Mouse (Mus musculus) left cerebral cortex, postnatal 10 days (tissue): ENCODE data around the gene Irgq. TPM values are rescaled to one million over a fixed set of nuclear protein-coding genes. Genes with fewer than 3 reads are reported as not detected.

ENCODE experiments used
- DNase-seq, 2 experiments: peaks; one replicate each; pipeline ENCODE4 v3.0.0; 2021 to 2022; ENCODE audit warnings: low spot score in 2 of 2, mixed read lengths in 1 of 2; ENCODE audit errors: extremely low spot score in 1 of 2
- intact Hi-C: fragments of 180-260 bp; cut with DNase I; formaldehyde crosslinking; loops from one replicate; pipeline ENCODE4 v1.15.1; 2025
- total RNA-seq, 2 experiments: library from RNA; stranded (reverse); gene quantifications; 2 replicates each; pipeline ENCODE4 v1.2.3; 2021

The Irgq gene
- total RNA-seq, 2 experiments from 2014 or later = 105 to 110 TPM

GRCm38 (mm10) chr7:24574224-24574796, 43.8 kb downstream of the Irgq start:
- intact Hi-C loops = no loop called here
- DNase-seq = no peak

DNA sequence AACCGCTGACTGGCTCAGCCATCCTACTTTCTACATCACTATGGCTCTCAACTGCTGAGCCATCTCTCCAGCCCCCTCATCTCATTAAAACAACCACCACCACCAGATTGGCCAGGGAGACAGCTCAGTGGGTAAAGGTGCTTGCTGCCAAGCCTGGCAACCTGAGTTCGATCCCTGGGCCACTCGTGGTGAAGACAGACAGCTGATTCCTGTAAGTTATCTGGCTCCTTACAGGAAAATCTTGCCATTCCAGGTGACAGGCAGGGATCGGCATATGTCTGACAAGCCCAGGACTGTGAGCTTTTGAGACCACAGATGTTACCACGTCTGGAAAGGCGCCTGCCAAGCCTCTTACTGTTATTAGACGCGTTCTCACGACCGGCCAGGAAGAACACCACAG, 47.3 kb downstream of the Irgq start:
- intact Hi-C loops = no loop called here
- DNase-seq = no peak

DNA sequence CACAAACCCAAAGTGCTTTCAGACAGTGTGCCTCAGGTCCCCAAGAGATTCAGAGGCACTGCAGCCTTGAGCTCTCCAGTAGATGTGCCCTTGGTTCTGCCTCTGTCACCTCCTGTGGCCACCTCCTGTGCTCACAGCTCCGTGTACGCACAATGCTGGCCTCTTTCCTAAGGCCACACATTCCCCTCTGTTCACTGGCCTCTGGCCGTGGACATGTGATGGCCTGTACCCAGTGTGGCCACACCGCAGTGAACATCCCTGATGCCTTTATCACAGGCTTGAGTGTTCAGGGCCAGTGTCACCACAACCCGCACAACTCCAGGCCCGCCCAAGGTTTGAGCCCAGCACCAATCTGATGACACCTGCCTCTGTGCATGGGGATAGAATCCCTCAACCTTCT, 54.4 kb downstream of the Irgq start:
- no peak for DNase-seq
- intact Hi-C loops = no loop called here

- intact Hi-C loops = no loop called here
These were observed 55.5 kb downstream of the Irgq start for GRCm38 (mm10) chr7:24585995-24586394.

DNA sequence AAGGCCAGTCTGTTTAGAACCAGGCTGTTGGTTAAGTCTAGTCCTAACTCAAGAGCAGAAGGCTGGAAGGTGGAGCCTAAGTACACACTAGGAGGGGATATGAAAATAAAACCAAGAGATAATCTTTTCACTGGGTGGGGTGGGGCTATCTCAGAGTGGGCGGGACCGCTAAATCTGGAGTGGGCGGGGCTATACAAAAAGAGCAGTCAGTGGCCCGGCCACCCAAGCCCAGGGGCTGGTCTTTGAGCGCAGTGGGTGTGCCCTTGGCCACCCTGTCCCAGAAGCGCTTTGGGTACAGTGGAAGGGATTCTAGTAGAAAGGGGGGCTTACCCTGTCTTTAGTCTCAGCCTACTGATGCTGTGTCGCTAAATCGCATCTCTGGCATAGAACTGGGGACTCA, 56.3 kb downstream of the Irgq start:
- DNase-seq = no peak
- intact Hi-C loops = no loop called here

More at GRCm38 (mm10) chr7:24585995-24586394, 55.5 kb downstream of the Irgq start:
- peak in 1 of 2 experiments; percentile 51 for DNase-seq

DNA sequence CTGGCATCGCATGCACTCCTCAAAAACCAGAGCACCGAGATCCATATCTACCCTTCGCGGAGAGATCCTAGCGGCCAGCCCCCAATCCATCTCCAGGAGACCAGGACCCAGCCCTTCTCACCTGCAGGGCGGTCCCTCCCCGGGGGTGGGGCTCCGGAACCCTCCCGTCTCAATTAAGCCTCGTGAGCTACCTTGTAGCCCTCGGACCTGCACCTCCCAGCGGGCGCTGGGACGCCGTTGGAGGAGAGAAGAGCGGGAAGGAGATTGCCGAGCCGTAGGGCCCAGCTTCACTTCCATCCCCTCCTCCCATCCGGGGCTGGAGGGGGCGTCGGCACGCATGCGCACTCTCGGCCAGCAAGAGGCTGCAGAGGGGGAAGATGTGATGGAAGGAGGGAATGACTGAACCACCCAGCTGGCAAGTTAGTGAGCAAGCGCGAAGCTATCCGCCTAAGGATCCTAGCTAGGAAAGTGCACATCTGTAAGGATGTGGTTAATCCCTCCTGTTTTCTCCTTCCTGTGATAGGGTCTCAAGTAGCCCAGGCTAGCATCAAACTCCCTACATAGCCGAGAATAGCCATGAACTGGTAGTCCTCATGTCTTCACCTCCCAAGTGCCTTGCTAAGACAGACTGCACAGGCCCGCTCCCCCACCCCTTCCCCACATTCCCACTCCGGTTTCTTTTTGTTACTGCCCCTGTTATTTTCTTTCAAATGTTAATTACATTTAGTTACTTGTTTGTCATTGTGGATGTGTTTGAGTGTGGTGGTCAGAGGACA, 57.0 kb downstream of the Irgq start, which contains the start of the genes Ethe1 and Zfp575:
TSS of gene Ethe1 (plus strand) at position 214 of the 776 bp plus-strand sequence.
TSS of gene Zfp575 (minus strand) at position 312 of the 776 bp plus-strand sequence.
- peak; percentile 74 to 90 for DNase-seq
- intact Hi-C loops = no loop called here

Other genes with a start within 250 kb of the Irgq start
- gene Zfp61, start 229.5 kb upstream of the Irgq start, total RNA-seq = 10 to 100 TPM; 20.6 to 21.3 TPM
- 10 to 100 TPM; 14.8 to 16.0 TPM for gene Zfp94, start 214.0 kb upstream of the Irgq start, total RNA-seq
- gene Tescl, start 196.8 kb upstream of the Irgq start, total RNA-seq = not detected
- gene Lypd5, start 181.5 kb upstream of the Irgq start, total RNA-seq = under 1 TPM in 1 of 2 experiments, not detected in 1; 0.15 TPM
- under 1 TPM; 0.17 to 0.41 TPM for gene Kcnn4, start 160.4 kb upstream of the Irgq start, total RNA-seq
- gene Smg9, start 131.1 kb upstream of the Irgq start, total RNA-seq = 10 to 100 TPM; 34.1 to 39.1 TPM
- under 1 TPM in 1 of 2 experiments, not detected in 1; 0.20 TPM for gene Irgc1, start 78.4 kb upstream of the Irgq start, total RNA-seq
- gene Plaur, start 68.2 kb upstream of the Irgq start, total RNA-seq = 1 to 10 TPM in 1 of 2 experiments, under 1 TPM in 1; 0.85 to 1.4 TPM
- gene Cadm4, start 48.7 kb upstream of the Irgq start, total RNA-seq = 100 to 1,000 TPM; 305 to 320 TPM
- gene Zfp428, start 23.7 kb upstream of the Irgq start, total RNA-seq = 10 to 100 TPM; 61.9 to 67.5 TPM
- not detected for gene AC161166.1, start 18.2 kb upstream of the Irgq start, total RNA-seq
- not detected for gene Pinlyp, start 15.4 kb downstream of the Irgq start, total RNA-seq
- 10 to 100 TPM; 32.5 to 41.2 TPM for gene Xrcc1, start 15.6 kb downstream of the Irgq start, total RNA-seq
- 10 to 100 TPM; 11.9 to 13.0 TPM for gene Ethe1, start 56.9 kb downstream of the Irgq start, total RNA-seq
- 1 to 10 TPM; 7.7 to 8.3 TPM for gene Zfp575, start 57.0 kb downstream of the Irgq start, total RNA-seq
- under 1 TPM; 0.41 to 0.54 TPM for gene Phldb3, start 80.1 kb downstream of the Irgq start, total RNA-seq
- gene Lypd3, start 105.9 kb downstream of the Irgq start, total RNA-seq = under 1 TPM; 0.47 to 0.57 TPM
- not detected for gene Tex101, start 146.0 kb downstream of the Irgq start, total RNA-seq
- gene BC049730, start 178.6 kb downstream of the Irgq start, total RNA-seq = not detected
- not detected for gene Gm4763, start 196.2 kb downstream of the Irgq start, total RNA-seq
- gene Cd177, start 229.6 kb downstream of the Irgq start, total RNA-seq = not detected
- gene Ceacam10, start 246.5 kb downstream of the Irgq start, total RNA-seq = under 1 TPM in 1 of 2 experiments, not detected in 1; 0.41 TPM